Mouse (Mus musculus) ES-Bruce4 (cell line): ENCODE measurements at regions not wholly inside any gene's neighbourhood (a gene's known extent, or its start where the extent isn't known, plus 50 kb on each side); places are given as distances from the start of the nearest gene placed in this dataset.

Experiments used
- EP300 ChIP-seq: IDR thresholded peaks from 2 replicates; pipeline ENCODE4 v1.6.1; 2011; ENCODE audit warnings: low read depth, low read length; ENCODE audit not compliant: insufficient read depth
- POLR2A ChIP-seq: IDR thresholded peaks from one replicate; pipeline ENCODE4 v1.8.1; 2011; ENCODE audit warnings: low read length; ENCODE audit not compliant: insufficient read depth

- TF ChIP-seq POLR2A (no peak), EP300 (no peak)
These were observed 98.0 kb upstream of the Mgmt start for GRCm38 (mm10) chr7:136796415-136796814.
